Mouse (Mus musculus): ENCODE measurements around the gene Elovl6. TPM values are rescaled to one million over a fixed set of nuclear protein-coding genes. Genes with fewer than 3 reads are reported as not detected.

The Elovl6 gene
- total RNA-seq, 2 experiments from 2014 or later: 1.4 to 4.5 TPM

DNA sequence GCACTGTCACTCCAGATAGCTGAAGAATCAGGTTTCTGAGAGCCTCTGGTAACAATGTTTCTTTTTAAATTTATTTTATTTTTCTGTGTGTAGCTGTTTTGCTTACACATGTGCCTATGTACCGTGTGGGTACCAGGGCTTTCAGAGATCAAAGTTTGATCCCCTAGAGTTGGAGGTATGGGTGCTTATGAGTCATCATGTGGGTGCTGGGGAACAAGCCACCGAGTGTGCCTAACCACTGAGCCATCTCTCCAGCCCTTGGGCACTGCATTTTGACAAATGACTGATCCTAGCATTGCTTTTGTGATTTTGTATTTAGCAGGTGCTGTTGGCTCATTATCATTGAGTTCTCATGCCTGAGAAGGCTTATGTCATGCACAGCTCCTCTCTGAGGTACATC is 29.7 kb downstream of the Elovl6 start:
- intact Hi-C loops (cut with DNase I; ENCODE audit: low total_unique reads): no loop called here
- DNase-seq: no peak

DNA sequence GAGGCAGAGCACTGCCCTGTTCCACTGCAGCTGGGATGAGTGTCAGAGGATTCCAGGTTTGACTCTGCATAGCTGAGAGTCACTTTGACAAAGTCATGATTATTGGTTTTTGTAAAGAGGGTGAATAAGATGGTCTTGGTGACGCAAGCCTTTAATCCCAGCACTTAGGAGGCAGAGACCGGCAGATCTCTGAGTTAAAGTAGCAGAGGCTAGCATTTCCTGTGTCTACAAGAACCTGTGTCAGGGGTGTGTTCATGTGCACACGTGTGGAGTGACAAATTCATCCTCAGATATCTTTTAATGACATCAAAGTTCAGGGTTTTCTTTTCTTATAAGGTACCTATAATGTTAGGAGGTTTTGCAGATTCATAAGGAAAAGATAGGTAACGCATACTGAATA is 30.3 kb downstream of the Elovl6 start:
- intact Hi-C loops (cut with DNase I; ENCODE audit: low total_unique reads): no loop called here
- DNase-seq: no peak

DNA sequence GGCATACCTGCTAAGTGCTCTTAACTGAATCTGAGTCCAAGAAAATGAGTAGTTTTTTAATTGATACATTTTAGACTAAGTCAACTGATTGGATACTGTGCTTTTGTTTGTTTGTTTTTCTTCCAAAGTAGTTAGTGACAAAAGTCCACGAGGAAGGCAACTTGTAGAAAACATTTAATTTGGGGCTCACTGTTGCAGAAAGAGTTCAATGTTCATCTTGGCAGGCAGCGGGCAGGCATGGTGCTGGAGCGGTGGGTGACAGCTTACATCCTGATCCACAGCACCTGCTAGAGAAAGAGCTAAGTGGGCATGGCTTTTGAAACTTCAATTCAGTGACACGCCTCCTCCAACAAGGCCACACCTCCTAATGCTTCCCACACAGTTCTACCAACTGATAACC is 31.7 kb downstream of the Elovl6 start:
- no peak for DNase-seq
- intact Hi-C loops (cut with DNase I; ENCODE audit: low total_unique reads): no loop called here

DNA sequence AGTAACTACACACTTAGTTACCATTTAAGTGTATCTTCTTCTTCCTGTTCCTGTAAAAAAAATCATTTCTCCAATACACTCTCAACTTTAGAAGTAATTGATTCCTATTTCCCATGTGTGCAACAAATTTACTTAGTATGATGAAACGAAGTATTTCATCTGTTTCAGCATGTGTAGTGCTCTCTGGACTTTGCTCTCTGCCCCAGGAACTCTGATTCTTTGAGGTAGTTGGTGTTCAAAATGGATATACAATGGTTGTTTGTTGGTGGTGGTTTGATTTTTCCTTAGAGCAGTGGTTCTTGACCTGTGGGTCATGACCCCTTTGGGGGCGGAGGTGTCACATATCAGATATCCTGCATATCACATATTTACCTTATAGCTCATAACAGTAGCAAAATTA is 32.7 kb downstream of the Elovl6 start:
- intact Hi-C loops (cut with DNase I; ENCODE audit: low total_unique reads): no loop called here
- DNase-seq: no peak

DNA sequence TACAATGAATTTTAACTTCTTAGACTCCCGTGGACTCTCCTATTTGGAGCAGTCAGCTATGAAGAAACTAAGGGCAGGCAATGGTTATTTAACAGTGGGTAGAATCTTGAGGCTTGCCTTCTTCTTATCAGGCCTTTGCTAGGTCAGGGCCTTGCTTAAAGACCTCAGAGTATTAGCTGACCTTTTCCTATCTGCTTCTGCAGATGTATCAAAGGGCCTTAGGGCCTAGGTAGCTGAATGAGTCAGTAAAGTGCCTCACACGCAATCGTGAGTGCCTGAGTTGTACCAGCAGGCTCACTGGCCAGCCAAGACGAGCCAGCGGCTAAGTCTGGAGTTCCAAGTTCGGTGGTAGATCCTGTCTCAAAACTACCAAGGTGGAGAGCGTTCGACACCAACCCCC is 33.3 kb downstream of the Elovl6 start:
- no peak for DNase-seq
- intact Hi-C loops (cut with DNase I; ENCODE audit: low total_unique reads): no loop called here

DNA sequence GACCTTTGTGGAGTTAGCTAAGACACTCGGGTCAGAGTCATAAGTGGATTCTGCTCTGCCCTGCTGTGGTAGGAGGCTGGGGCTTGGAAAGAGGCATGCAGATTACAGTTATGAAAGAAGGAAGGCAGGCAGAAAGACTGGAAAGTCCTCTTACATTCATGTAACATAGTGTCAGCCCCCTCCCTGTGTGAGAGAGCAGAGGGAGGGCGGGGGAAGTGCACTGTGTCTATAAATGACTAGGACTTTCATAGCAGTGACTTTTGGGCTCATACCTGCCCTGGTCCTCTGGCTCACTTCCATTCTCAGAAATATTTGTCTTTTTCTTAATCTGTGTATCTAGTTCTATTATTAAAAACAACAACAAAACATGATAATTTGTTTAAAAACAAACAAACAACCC is 33.9 kb downstream of the Elovl6 start:
- intact Hi-C loops (cut with DNase I; ENCODE audit: low total_unique reads): no loop called here
- DNase-seq: no peak

DNA sequence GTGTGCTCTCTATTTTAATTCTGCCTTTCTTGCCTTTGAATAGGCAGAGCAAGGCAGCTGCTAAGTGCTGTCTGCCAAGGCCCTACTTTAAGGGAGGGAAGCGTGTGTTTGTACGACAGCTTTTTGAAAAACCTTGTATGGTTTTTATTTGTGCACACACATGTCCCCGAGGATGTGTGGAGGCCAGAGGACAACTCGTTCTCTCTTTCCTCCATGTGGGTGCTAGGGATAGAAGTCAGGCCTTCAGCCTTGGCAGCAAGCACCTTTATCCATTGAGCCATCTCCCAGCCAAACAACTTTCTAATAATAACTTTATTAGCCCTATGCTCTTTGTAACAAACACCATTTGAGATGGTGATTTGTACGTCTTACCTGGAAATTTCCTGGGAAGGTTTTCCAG is 34.7 kb downstream of the Elovl6 start:
- intact Hi-C loops (cut with DNase I; ENCODE audit: low total_unique reads): no loop called here

DNA sequence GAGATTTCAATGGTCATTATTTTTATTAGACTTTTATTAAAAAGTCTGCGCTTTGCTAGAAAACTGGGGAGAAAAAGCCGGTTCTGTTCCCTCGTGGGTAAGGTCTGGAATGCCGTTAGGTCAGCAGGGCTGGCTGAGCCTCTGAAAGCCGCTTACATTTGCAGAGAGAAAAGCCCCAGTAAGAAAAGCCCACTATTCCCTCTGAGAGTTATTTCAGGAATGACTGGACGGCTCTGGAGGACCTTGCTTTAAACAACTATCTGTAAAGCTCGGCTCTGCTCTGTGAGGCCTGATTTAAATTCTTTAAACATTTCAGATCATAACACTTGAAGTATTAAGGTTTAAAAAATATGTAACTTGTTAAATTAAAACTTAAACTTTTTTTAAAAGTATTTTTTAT is 36.4 kb downstream of the Elovl6 start:
- no peak for DNase-seq

More for the DNA sequence above, 34.7 kb downstream of the Elovl6 start:
- DNase-seq: no peak

DNA sequence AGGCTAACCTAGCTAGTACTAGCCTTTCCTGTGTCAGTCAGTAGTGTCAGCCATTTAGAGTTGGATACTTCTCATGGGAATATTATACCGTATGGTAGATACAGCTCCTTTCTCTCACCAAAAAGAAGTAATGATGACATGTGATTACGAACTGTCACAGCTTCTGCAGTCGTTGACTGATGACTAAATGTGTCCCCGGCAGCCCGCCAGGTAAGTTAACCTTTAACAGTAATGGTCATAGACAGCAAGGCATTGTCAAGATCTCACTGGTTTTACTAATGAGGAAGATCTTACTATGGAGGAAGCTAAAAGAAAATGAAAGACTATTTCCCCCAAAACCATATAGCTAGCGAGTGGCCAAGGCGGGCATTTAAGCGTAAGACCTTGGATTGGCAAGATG is 38.8 kb downstream of the Elovl6 start:
- intact Hi-C loops (cut with DNase I; ENCODE audit: low total_unique reads): no loop called here
- DNase-seq: no peak

More for the DNA sequence above, 36.4 kb downstream of the Elovl6 start:
- intact Hi-C loops (cut with DNase I; ENCODE audit: low total_unique reads): no loop called here

DNA sequence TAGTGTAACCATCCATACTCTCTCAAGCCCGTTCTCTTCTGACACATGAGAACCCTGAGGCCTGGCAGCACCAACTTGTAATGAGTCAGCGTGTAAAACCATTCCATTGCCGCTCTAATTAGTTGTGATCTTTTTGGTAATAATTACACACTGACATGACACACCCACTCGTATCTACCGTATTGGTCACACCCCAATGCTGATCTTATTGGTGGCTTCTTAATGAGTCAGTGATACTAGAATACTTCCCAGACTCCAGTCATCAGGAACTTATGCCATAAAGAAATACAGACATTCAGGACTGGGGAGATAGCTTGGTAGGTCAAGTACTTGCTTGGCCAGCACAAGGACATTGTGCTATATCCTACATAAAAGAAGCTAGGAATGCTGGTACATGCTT is 39.5 kb downstream of the Elovl6 start:
- intact Hi-C loops (cut with DNase I; ENCODE audit: low total_unique reads): no loop called here
- no peak for DNase-seq

DNA sequence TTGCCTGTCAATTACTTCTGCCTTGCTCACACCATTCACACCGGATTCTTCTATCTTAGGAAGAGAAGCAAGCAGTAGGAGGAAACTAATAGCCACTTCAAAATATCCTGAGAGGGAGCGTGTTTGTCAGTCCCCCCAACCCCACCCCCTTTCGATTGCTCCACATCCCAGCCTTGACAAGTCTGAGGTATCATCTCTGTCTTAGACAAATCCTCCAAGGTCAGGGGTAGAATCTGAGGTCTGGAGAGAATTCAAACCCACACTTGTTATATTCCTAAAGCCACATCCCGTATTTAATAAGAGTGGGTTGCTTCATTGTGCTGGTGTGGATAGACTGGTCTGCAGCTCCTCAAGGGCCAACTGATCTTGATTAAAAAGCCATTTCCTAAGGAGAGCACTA is 40.8 kb downstream of the Elovl6 start:
- DNase-seq: no peak
- intact Hi-C loops (cut with DNase I; ENCODE audit: low total_unique reads): no loop called here

DNA sequence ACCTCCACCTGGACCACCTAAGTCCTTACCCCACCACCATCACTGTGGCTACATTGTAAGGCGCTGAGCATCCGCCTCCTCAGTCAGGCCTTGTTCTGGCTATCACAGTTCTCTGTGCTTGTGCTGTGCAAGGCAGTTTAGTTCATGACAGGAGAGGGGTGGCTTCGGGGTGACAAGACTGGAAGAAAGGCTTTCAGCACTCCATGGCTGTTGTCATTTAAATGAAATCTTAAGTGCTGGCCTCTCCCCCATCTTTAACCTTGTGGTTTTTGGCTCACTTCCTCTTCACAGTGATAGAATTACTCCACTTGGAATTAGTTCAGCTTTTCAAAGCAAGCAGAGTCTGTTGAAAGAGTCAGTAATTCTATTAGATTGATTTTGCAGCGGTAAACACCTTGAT is 41.5 kb downstream of the Elovl6 start:
- intact Hi-C loops (cut with DNase I; ENCODE audit: low total_unique reads): no loop called here
- DNase-seq: no peak

DNA sequence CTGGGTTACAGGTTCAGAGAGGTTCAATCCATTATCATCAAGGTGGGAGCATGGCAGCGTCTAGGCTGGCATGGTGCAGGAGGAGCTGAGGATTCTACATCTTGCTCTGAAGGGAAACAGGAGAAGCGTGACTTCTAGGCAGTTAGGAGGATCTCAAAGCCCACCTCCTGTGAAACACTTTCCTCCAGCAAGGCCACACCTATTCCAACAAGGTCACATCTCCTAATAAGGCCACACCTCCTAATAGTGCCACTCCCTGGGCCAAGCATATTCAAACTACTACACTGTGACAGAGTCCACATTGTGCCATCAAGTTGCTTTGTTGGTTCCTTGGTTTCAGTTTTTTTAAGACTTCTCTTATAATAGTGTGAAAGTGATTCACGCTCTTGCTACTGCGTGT is 42.9 kb downstream of the Elovl6 start:
- intact Hi-C loops (cut with DNase I; ENCODE audit: low total_unique reads): no loop called here
- no peak for DNase-seq

DNA sequence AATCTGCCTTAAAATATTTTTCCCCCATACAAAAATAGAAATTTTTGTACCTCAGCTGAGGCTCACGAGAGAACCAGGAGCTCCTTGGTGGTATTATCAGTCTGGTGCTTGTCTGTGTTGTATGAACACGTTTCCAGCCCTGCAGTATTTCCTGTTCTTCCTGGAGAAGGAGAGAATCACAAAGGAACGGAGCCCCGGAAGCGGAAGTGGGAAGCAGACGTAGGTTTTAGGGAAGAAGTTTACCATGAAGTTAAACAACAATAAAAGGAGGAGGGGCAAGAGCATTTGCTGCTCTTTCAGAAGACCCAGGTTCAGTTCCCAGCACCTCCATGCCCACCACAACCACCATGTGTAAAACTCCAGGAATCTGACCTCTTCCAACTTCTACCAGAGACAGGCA is 44.4 kb downstream of the Elovl6 start:
- intact Hi-C loops (cut with DNase I; ENCODE audit: low total_unique reads): no loop called here
- DNase-seq: no peak

DNA sequence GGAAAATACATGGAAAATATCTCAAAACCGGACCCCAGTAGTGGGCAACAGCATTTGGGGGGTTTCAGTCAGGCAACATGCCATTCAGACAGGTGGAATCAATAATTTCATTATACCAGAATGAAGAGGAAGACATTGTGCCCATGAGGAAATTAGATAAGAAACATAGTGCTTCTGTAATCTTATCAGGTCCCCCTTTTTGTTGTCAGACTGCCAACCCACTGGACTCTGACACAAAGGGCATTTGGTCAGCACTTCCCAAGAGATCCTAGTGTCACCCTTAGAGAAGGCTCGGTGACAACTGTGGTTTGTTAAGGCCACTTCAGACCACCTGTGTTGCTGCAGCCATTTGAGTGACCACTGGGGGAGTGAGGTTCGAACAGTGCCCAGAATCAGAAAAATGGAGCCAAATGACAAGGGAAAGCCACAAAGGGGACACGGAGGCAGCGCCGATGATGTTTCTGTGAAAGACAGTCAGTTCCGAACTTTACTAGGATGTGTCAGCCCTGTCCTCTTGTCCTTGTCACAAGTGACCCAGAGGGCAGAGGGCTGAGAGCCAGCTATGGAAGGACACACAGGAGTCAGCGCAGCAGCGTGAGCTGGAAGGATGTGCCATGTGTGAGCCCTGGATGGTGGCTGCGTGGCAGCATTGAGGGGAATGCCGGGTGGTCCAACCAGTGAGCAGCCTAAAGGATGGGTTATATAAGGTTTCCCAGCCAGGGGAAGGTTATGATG is 46.8 kb downstream of the Elovl6 start:
- DNase-seq: no peak
- intact Hi-C loops (cut with DNase I; ENCODE audit: low total_unique reads): no loop called here

DNA sequence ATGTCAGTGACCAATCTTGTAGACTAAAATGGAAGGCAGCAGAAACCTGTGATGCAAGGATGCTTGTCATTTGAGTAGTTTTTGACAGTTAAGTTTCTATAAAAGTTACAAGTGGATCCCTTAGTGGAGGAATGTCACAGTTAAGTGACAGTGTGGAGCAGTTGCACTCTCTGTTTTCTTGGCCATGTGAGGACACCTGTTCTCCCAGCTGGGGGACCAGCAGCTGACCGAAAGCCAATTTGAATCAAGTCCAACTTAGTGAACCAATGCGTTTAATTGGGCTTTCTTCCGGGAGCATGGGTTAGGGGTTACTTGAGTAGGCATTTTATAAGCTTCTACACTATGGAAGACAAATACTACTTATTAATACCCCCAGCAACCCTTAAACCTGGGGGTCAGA is 48.9 kb downstream of the Elovl6 start:
- no peak for DNase-seq
- intact Hi-C loops (cut with DNase I; ENCODE audit: low total_unique reads): no loop called here

DNA sequence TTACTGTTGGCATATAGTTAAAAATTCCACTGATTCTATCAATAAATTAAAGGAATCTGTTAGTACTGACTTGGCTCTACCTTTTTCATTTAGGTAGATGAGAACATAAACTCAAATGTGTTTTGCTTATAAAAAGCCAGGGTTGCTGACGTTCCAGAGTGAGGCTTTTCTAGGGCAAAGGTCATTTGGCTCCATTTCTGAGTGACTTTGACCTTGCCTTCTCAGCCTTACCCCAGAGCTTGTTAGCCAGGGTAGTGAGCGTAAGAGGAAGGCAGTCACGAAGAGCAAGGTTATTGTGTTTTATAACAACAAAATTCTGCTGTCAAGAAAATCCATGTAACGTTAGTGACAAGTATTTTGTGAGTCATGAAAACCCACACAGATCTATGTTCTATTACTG is 50.3 kb downstream of the Elovl6 start:
- intact Hi-C loops (cut with DNase I; ENCODE audit: low total_unique reads): no loop called here
- no peak for DNase-seq

DNA sequence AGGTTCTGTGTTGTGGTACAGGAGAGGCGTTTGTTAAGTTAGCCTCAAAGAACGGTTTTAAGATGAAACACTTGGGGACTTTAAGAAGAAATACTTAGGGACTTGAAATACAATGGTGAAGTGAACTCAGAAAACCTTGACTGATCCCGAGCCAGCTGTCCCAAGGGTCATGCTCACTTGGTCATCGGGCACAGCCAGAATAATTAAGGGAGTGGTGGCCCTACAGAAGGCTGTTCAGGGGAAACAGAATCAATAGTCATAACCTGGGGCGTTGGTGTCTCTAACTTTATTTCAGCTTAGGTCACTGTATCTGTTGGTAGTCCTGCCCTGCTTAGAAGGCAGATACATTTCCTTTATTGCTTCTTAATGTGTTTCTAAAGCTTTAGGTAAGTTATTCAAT is 51.1 kb downstream of the Elovl6 start:
- DNase-seq: no peak
- intact Hi-C loops (cut with DNase I; ENCODE audit: low total_unique reads): no loop called here

DNA sequence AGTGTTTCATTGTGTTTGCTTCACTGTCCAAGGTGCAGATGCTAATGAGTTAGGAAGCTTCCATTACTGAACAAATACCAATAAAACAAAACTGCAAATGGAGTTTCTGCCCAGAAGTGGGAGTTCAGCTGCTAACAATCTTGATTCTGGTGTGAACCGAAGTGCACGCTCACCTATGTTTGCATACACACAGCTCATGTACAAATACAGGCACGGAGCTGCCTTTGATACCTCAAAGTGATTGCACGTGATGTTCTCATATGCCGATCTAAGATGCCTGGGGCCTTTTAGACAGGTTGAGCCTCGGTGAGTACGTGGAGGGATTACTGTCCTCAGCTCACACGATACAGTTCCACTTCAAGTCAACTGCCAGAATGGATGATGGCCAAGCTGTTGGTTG is 55.8 kb downstream of the Elovl6 start:
- intact Hi-C loops (cut with DNase I; ENCODE audit: low total_unique reads): no loop called here
- DNase-seq: no peak

DNA sequence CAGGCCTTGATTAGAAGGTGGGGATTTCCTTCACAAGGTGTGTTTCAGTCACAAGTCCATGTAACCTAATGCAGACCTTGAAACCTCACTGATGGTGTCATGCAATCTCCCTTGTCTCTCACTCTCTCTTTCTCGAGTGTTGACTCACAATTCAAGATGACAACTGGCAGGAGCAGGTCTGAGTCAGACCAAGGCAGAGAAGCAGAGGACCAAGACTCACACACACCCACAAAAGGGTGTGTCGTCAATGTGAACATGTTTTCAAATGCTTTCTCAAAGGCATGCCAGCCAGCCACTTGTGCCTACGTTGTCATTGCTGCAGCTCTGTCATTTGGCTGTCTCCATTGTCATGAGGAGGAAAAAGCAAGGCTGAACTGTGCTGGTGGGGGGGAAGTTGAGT is 56.6 kb downstream of the Elovl6 start:
- intact Hi-C loops (cut with DNase I; ENCODE audit: low total_unique reads): no loop called here
- no peak for DNase-seq

DNA sequence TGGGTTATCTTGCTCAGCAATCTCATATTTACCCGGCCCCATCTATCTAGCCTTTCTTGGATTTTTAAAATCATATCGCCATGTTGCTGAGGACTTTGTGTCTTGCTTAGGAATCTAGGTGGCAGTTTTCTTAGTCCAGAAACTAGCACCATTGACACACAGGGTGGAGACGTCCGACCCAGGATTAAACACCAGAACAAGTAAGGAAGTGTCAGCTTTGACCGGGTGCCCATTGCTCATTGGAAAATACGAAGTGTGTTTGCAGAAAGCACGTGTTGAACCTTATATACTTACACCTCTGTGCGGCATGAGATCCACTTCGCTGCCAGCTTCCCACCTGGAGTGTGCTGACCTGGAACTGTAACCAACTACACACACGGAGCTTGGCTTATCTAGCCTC is 57.5 kb downstream of the Elovl6 start:
- DNase-seq: no peak
- intact Hi-C loops (cut with DNase I; ENCODE audit: low total_unique reads): no loop called here

DNA sequence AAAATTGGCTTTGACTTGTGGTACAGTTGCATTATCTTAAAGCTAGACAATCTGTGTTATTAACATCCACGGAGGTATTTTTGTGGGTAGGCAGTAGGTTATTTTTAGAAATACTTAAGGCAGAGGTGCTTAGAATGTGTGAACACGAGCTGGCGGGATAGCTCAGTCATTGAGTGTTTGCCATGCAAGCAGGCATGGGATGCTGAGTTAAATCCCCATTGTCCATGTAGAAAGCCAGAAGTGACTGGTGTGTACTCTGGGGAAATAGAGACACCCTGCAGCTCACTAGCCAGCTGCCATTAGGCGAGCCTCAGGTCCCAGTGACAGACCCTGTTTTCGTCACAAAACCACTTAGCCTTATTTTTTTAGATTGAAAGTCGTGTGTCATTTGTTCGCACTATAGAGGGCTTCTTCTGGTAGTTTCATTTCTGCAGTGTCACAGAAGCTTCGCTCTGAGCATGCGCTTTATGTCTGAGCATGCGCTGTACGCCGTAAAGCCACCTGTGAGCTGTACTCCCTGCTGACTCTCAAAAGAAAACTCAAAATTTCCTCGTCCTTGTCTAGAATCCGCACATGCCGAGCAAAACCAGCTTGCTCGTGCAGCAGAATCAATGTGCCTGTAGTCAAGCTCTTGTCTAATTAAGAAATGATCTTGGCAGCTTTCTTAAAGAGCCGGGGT is 58.5 kb downstream of the Elovl6 start:
- intact Hi-C loops (cut with DNase I; ENCODE audit: low total_unique reads): no loop called here
- no peak for DNase-seq

Data from gastrocnemius, postnatal 14 days (tissue).